15 mouse cellular contexts compared by ENCODE assay signal in genomic region chr16:35379344-35379743, GRCm38 (mm10). TPM values are rescaled to one million over a fixed set of nuclear protein-coding genes. Genes with fewer than 3 reads are reported as not detected.
DNase-seq lines count a peak whose midpoint lies in the region; ATAC-seq and TF ChIP-seq lines count a peak whose summit lies in the region.
"Had no signal": no experiment of that assay in that cellular context is flagged by ENCODE, and none has a peak within 500 bp of the region (broad histone marks: within the 10 kb centered on the region; RNA-seq: fewer than 3 reads in every experiment).

No protein-coding gene starts in this region.

- ATAC-seq in intestine, embryonic 16.5 days: peak; percentile 58; the same call in 1 of the 2 replicates
- ATAC-seq in intestine, embryonic 15.5 days: no peak
- no peak for ATAC-seq in liver, embryonic 14.5 days (ENCODE audit: insufficient read depth)
- ATAC-seq in hindbrain, postnatal 0 days: no peak

- no peak overlapping the region for H3K4me2 ChIP-seq in intestine, embryonic 16.5 days (ENCODE audit: low read depth, low read length)
- no peak overlapping the region for H3K4me2 ChIP-seq in intestine, embryonic 15.5 days (replicated peaks)
- H3K4me2 ChIP-seq in liver, embryonic 14.5 days (ENCODE audit: low read depth): no peak overlapping the region
- H3K4me2 ChIP-seq in hindbrain, postnatal 0 days (ENCODE audit: low read depth, low read length): no peak overlapping the region
- H3K4me2 ChIP-seq: forebrain, embryonic 12.5 days; limb, embryonic 13.5 days; midbrain, embryonic 12.5 days had no signal

- no peaks in the 10 kb centered on the region for H3K36me3 ChIP-seq in intestine, embryonic 16.5 days (ENCODE audit: control insufficient read depth, insufficient read depth, low read length)
- H3K36me3 ChIP-seq in intestine, embryonic 15.5 days: no peaks in the 10 kb centered on the region
- no peaks in the 10 kb centered on the region for H3K36me3 ChIP-seq in liver, embryonic 14.5 days (replicated peaks; ENCODE audit: control insufficient read depth, insufficient read depth, low read depth)
- no peaks in the 10 kb centered on the region for H3K36me3 ChIP-seq in hindbrain, postnatal 0 days (ENCODE audit: insufficient read depth, low read length)
- H3K36me3 ChIP-seq: embryonic facial prominence, embryonic 10.5 days; forebrain, embryonic 12.5 days; limb, embryonic 13.5 days; midbrain, embryonic 12.5 days had no signal

- H3K4me3 ChIP-seq in intestine, embryonic 16.5 days (ENCODE audit: low read length): no peak overlapping the region
- H3K4me3 ChIP-seq in intestine, embryonic 15.5 days (replicated peaks): no peak overlapping the region
- H3K4me3 ChIP-seq in liver, embryonic 14.5 days (ENCODE audit: insufficient read depth in 1 of 2, low read depth in 2 of 2, low read length in 2 of 2): no peak overlapping the region
- H3K4me3 ChIP-seq in hindbrain, postnatal 0 days (ENCODE audit: low read length): no peak overlapping the region
- H3K4me3 ChIP-seq: embryonic facial prominence, embryonic 10.5 days; forebrain, embryonic 12.5 days; limb, embryonic 13.5 days; midbrain, embryonic 12.5 days had no signal

- no peak for TF ChIP-seq EP300 in liver, embryonic 14.5 days (IDR thresholded peaks at IDR 0.05; ENCODE audit: low read depth)

- DNase-seq in A20 (ENCODE audit: low read depth, low spot score): peak; percentile 32
- peak; percentile 84 to 89 for DNase-seq in adrenal gland, postnatal 36 days
- DNase-seq in liver, embryonic 14.5 days (ENCODE audit: low read depth in 3 of 3, low spot score in 3 of 3): no peak
- DNase-seq in hindbrain, postnatal 0 days (ENCODE audit: low spot score): no peak
- no peak for DNase-seq in cerebellum, postnatal 36 days
- DNase-seq in left cerebral cortex, adult 11 months (ENCODE audit: low spot score): no peak
- DNase-seq: heart, adult 11 months; heart, postnatal 4 days; right cerebral cortex, postnatal 4 days had no signal

- H3K27ac ChIP-seq in intestine, embryonic 16.5 days (ENCODE audit: low read length): no peak overlapping the region
- no peak overlapping the region for H3K27ac ChIP-seq in intestine, embryonic 15.5 days
- H3K27ac ChIP-seq in liver, embryonic 14.5 days: no peak overlapping the region
- no peak overlapping the region for H3K27ac ChIP-seq in hindbrain, postnatal 0 days
- H3K27ac ChIP-seq: embryonic facial prominence, embryonic 10.5 days; forebrain, embryonic 12.5 days; limb, embryonic 13.5 days; midbrain, embryonic 12.5 days had no signal

- H3K27me3 ChIP-seq in intestine, embryonic 16.5 days (replicated peaks; ENCODE audit: control insufficient read depth, insufficient read depth, low read length): no peaks in the 10 kb centered on the region
- no peaks in the 10 kb centered on the region for H3K27me3 ChIP-seq in intestine, embryonic 15.5 days (replicated peaks)
- H3K27me3 ChIP-seq in liver, embryonic 14.5 days (ENCODE audit: control insufficient read depth, insufficient read depth, low read length): no peaks in the 10 kb centered on the region
- H3K27me3 ChIP-seq in hindbrain, postnatal 0 days (ENCODE audit: insufficient read depth, low read length): no peaks in the 10 kb centered on the region
- H3K27me3 ChIP-seq: forebrain, embryonic 12.5 days; limb, embryonic 13.5 days; midbrain, embryonic 12.5 days had no signal

- TF ChIP-seq CTCF in liver, embryonic 14.5 days (IDR thresholded peaks at IDR 0.05; ENCODE audit: low read depth): peak; percentile 18; the same call in 1 of the 2 replicates
- TF ChIP-seq CTCF in hindbrain, postnatal 0 days (IDR thresholded peaks at IDR 0.05; ENCODE audit: low read depth): no peak

- no peaks in the 10 kb centered on the region for H3K9me3 ChIP-seq in intestine, embryonic 16.5 days (ENCODE audit: control insufficient read depth, low read length)
- no peaks in the 10 kb centered on the region for H3K9me3 ChIP-seq in intestine, embryonic 15.5 days
- H3K9me3 ChIP-seq in liver, embryonic 14.5 days (ENCODE audit: control insufficient read depth, low read length): no peaks in the 10 kb centered on the region
- H3K9me3 ChIP-seq in hindbrain, postnatal 0 days (ENCODE audit: low read length): no peaks in the 10 kb centered on the region
- H3K9me3 ChIP-seq: embryonic facial prominence, embryonic 10.5 days; forebrain, embryonic 12.5 days; limb, embryonic 13.5 days; midbrain, embryonic 12.5 days had no signal

- WGBS in intestine, embryonic 16.5 days: 87% methylated on average over 3 of the region's 3 CpGs
- WGBS in intestine, embryonic 15.5 days: 90% methylated on average over 3 of the region's 3 CpGs
- 54% methylated on average over 3 of the region's 3 CpGs for WGBS in liver, embryonic 14.5 days (ENCODE audit: insufficient replicate concordance)
- 89% methylated on average over 3 of the region's 3 CpGs for WGBS in hindbrain, postnatal 0 days

- H3K9ac ChIP-seq in intestine, embryonic 16.5 days (ENCODE audit: low read depth, low read length): no peak overlapping the region
- no peak overlapping the region for H3K9ac ChIP-seq in intestine, embryonic 15.5 days
- no peak overlapping the region for H3K9ac ChIP-seq in liver, embryonic 14.5 days (replicated peaks)
- H3K9ac ChIP-seq in hindbrain, postnatal 0 days (replicated peaks; ENCODE audit: low read length): no peak overlapping the region
- H3K9ac ChIP-seq: forebrain, embryonic 12.5 days; limb, embryonic 13.5 days; midbrain, embryonic 12.5 days had no signal

- no peaks in the 10 kb centered on the region for H3K4me1 ChIP-seq in intestine, embryonic 16.5 days (ENCODE audit: control insufficient read depth, insufficient read depth, low read length)
- no peaks in the 10 kb centered on the region for H3K4me1 ChIP-seq in intestine, embryonic 15.5 days (replicated peaks)
- H3K4me1 ChIP-seq in liver, embryonic 14.5 days (replicated peaks; ENCODE audit: control insufficient read depth in 2 of 2, insufficient read depth in 2 of 2, low read length in 1 of 2): no peaks in the 10 kb centered on the region
- H3K4me1 ChIP-seq in hindbrain, postnatal 0 days (ENCODE audit: insufficient read depth, low read length): no peaks in the 10 kb centered on the region
- H3K4me1 ChIP-seq: embryonic facial prominence, embryonic 10.5 days; forebrain, embryonic 12.5 days; limb, embryonic 13.5 days; midbrain, embryonic 12.5 days had no signal

RNA-seq across cellular contexts. Expression of gene Sec22a, which starts 15.6 kb away (rescaled TPM):
- 51.0 and 52.2 TPM in 2 replicates for polyA plus RNA-seq in intestine, embryonic 16.5 days (2015; fragmentation: Nextera tagmentation; extraction: Ambion mirVana)
- 53.3 and 54.3 TPM in 2 replicates for polyA plus RNA-seq in intestine, embryonic 15.5 days (2015; fragmentation: Nextera tagmentation; extraction: Ambion mirVana)
- 10 to 100 TPM; 22.2 to 32.3 TPM for total RNA-seq in adrenal gland, postnatal 36 days (2021)
- 1.5 and 2.7 TPM in 2 replicates for polyA plus RNA-seq in liver, embryonic 14.5 days (2012; rRNA removed)
- polyA plus RNA-seq in liver, embryonic 14.5 days (2014; fragmentation: Nextera tagmentation; extraction: Ambion mirVana): 8.5 and 11.9 TPM in 2 replicates
- 14.7 and 15.5 TPM in 2 replicates for total RNA-seq in hindbrain, postnatal 0 days (2014; rRNA removed)
- polyA plus RNA-seq in hindbrain, postnatal 0 days (2015; fragmentation: Nextera tagmentation; extraction: Ambion mirVana): 41.4 and 42.7 TPM in 2 replicates

Comparison
In these comparisons a context has a peak if more than half of its experiments do, and no peak if none do; other contexts are left out.
1. DNase-seq: peak in A20 (single experiment) and adrenal gland, postnatal 36 days (2 of 2); none in liver, embryonic 14.5 days (0 of 3), hindbrain, postnatal 0 days (single experiment), cerebellum, postnatal 36 days (0 of 2) and left cerebral cortex, adult 11 months (single experiment).